Mouse (Mus musculus) C2C12 (cell line): ENCODE data around the gene Csgalnact2. TPM values are rescaled to one million over a fixed set of nuclear protein-coding genes. Genes with fewer than 3 reads are reported as not detected.

Experiments used
- H3K27me3 ChIP-seq: one replicate; pipeline ENCODE4 v1.6.1; 2011; ENCODE audit not compliant: control insufficient read depth, insufficient read depth, insufficient read length
- H3K36me3 ChIP-seq: one replicate; pipeline ENCODE4 v1.6.1; 2011; ENCODE audit not compliant: control insufficient read depth, insufficient read depth
- H3K4me3 ChIP-seq: one replicate; pipeline ENCODE4 v1.5.1; 2011; ENCODE audit warnings: mild to moderate bottlenecking, control low read depth; ENCODE audit not compliant: poor library complexity, insufficient read depth, severe bottlenecking
- H3K79me2 ChIP-seq: one replicate; pipeline ENCODE4 v1.6.1; 2011; ENCODE audit not compliant: control insufficient read depth, insufficient read depth
- H3K79me3 ChIP-seq: one replicate; pipeline ENCODE4 v1.6.1; 2011; ENCODE audit warnings: low read depth, control low read depth
- H3ac ChIP-seq: one replicate; pipeline ENCODE3; 2011; ENCODE audit warnings: low read depth; ENCODE audit not compliant: control insufficient read depth, insufficient read length
- CEBPB ChIP-seq: IDR thresholded peaks from one replicate; pipeline ENCODE4 v1.6.1; 2011; ENCODE audit warnings: low read depth, mild to moderate bottlenecking, control low read depth, moderate library complexity
- CTCF ChIP-seq: IDR thresholded peaks from one replicate; pipeline ENCODE4 v1.5.1; 2011; ENCODE audit not compliant: control insufficient read depth, insufficient read depth, insufficient read length
- FOSL1 ChIP-seq: IDR thresholded peaks from one replicate; pipeline ENCODE4 v1.8.0; 2011; ENCODE audit warnings: mild to moderate bottlenecking, low read length; ENCODE audit not compliant: poor library complexity, insufficient read depth, severe bottlenecking
- MAX ChIP-seq: IDR thresholded peaks from one replicate; pipeline ENCODE4 v1.6.1; 2011; ENCODE audit warnings: mild to moderate bottlenecking, control low read depth
- MYOD1 ChIP-seq: IDR thresholded peaks from one replicate; pipeline ENCODE4 v1.6.1; 2011; ENCODE audit warnings: low read depth; ENCODE audit not compliant: control insufficient read depth, insufficient read length
- MYOG ChIP-seq: IDR thresholded peaks from one replicate; pipeline ENCODE4 v1.6.1; 2011; ENCODE audit not compliant: control insufficient read depth, insufficient read length; ENCODE audit errors: extremely low read depth
- USF1 ChIP-seq: IDR thresholded peaks from one replicate; pipeline ENCODE4 v1.6.1; 2011; ENCODE audit warnings: low read depth, mild to moderate bottlenecking, control low read depth, moderate library complexity
- long read RNA-seq, 2 experiments: library from polyadenylated mRNA; unstranded; transcript quantifications; one replicate each; pipeline ENCODE4 v2.0.0; 2019 to 2020
- polyA plus RNA-seq: library from polyadenylated mRNA; unstranded; fragments of >200 nt; fragmentation: generic; extraction: Trizol; gene quantifications from one replicate; pipeline ENCODE4 v1.2.1, GENCODE M21; 2012; ENCODE audit warnings: missing spikeins

Gene Csgalnact2
- 4.6 TPM for polyA plus RNA-seq
- long read RNA-seq, experiment 1, transcript Csgalnact2-201 (8 exons, 3,661 nt) = major isoform, 7 of 13 reads
- long read RNA-seq, experiment 1, partial matches to known transcripts = 2 of 13 reads
- long read RNA-seq, experiment 1, other reads (novel, unspliced or antisense) = 4 of 13 reads
- long read RNA-seq, experiment 2, transcript Csgalnact2-201 (8 exons, 3,661 nt) = major isoform, 147 of 186 reads
- long read RNA-seq, experiment 2, partial matches to known transcripts = 1 of 186 reads
- long read RNA-seq, experiment 2, other reads (novel, unspliced or antisense) = 38 of 186 reads

DNA sequence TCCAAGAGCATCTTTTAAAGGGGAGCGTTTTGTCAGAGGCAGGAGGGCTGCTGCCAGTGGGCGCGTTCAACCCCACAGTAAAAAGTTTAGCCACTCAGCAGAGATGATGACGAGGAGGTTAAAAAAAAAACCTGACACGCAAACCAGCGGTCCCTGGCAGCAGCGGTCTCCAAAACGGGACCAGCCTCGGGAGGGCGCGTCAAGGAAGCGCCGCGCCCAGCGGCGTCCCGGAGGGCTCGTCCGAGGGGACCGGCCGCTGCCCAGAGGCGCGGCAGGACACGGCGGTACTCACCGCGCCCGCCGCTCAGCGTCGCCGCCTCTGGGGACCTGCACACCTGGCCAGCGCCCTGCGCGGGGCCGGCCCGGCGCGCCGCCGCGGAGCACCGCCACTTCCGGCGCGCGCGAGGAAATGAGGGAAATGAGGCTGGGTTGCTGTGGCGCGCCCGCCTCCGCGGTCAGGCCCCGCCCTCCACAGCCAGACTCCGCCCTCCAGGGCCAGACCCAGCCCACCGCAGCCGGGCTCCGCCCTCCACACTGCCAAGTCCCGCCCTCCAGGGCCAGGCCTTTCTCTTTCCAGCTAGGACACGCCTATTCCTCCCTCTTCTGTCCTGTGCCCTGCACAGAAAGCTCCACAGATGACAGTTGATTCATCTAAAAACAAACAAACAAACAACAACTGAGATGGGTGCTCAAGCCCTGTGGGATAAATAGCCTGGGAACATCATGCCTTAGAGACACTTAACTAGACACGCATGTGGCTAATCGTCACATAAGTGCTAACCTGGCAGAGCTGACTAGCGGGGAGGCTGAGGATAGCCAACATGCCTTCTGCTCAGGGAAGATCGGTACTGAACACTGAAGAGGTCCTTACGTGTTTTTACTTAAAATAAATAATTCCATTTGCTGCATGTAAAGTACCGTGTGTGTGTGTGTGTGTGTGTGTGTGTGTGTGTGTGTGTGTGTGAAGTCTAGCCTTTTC is at the start of gene Csgalnact2:
TSS of gene Csgalnact2 (minus strand) at position 410 of the 979 bp plus-strand sequence.
- H3K27me3 ChIP-seq = no peaks in the 10 kb centered on the region
- peaks cover 21% of the 10 kb centered on the region for H3K79me3 ChIP-seq
- H3K36me3 ChIP-seq = no peaks in the 10 kb centered on the region
- H3ac ChIP-seq = peak within 1 kb of the TSS; percentile 91
- H3K4me3 ChIP-seq = peak within 1 kb of the TSS; percentile 61
- TF ChIP-seq USF1 = no peak
- peak; percentile 31 for TF ChIP-seq MAX
- H3K79me2 ChIP-seq = peaks cover 45% of the 10 kb centered on the region

DNA sequence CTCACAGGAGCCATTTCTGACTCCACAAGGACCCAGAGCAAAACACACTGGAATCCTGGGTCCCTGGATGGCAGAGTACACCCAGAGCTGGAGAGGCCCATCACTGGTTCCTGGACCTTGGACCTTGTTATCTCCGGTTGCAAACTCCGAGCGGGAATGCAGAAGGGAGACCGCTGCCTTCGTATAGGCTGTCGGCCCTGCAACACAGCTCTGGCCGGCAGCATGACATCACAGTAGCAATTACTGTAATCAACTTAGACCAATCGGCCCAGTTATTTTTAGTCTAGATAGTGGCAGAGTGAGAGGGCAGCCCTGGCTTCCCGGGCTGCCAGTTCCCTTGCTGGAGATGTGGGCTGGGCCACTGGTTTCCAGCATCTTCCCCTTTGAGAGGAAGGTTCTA is 49.7 kb upstream of the Csgalnact2 start:
- no peak overlapping the region for H3K4me3 ChIP-seq
- H3ac ChIP-seq = no peak overlapping the region
- no peak for TF ChIP-seq MYOG
- H3K79me2 ChIP-seq = no peaks in the 10 kb centered on the region
- peaks cover 8% of the 10 kb centered on the region for H3K27me3 ChIP-seq
- H3K36me3 ChIP-seq = no peaks in the 10 kb centered on the region
- H3K79me3 ChIP-seq = no peaks in the 10 kb centered on the region

DNA sequence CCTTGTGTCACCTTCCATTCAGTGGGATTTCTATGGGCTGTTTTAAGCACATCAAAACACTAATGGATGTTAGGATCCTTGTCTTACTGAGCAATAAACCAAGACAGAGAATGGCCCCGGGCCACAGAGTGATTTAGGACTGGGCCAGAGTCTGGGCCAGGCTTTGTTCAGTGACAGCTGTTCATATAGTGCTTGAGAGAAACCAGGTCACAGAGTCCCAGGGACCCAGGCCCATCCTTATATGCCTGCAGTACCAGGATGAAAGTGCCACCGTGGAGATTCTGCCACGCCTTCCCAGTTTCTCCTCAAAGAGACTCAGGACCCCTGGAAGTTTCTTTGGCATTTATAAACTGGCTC is 48.3 kb upstream of the Csgalnact2 start:
- Histone ChIP-seq H3K79me3 (no peaks in the 10 kb centered on the region), H3K79me2 (no peaks in the 10 kb centered on the region), H3K4me3 (no peak overlapping the region), H3ac (no peak overlapping the region), H3K27me3 (peaks cover 8% of the 10 kb centered on the region), H3K36me3 (no peaks in the 10 kb centered on the region)
- TF ChIP-seq MYOD1 = no peak
- TF ChIP-seq MYOG = no peak
- no peak for TF ChIP-seq CEBPB
- TF ChIP-seq MAX = no peak
- no peak for TF ChIP-seq FOSL1
- no peak for TF ChIP-seq CTCF
- TF ChIP-seq USF1 = no peak

- Histone ChIP-seq H3K36me3 (no peaks in the 10 kb centered on the region), H3K79me3 (no peaks in the 10 kb centered on the region), H3K79me2 (no peaks in the 10 kb centered on the region), H3K27me3 (peaks cover 8% of the 10 kb centered on the region), H3ac (no peak overlapping the region), H3K4me3 (no peak overlapping the region)
- TF ChIP-seq MAX = no peak
- TF ChIP-seq CTCF = no peak
- TF ChIP-seq CEBPB = no peak
- no peak for TF ChIP-seq MYOG
- no peak for TF ChIP-seq MYOD1
- TF ChIP-seq FOSL1 = no peak
- TF ChIP-seq USF1 = no peak
These were observed 47.8 kb upstream of the Csgalnact2 start for GRCm38 (mm10) chr6:118186620-118187284.

DNA sequence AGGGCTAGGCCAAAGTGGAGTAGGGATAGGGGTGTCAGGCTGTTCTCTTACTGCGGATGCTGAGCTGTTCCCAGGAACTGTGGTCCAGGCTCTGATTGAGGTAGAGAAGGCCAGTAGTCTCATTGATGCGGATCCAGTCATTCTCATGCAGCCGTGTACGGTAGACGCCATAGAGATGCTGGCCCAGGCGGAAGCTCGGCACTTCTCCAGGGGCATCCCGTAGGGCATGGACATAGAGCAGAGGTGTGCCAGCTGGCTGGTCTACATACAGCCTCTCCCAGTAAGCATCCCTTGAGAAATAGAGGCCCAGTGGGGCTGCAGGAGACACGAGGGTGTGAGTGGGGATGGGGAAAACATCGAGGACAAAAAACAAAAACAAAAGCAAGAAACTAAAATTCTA is 45.2 kb upstream of the Csgalnact2 start:
- no peaks in the 10 kb centered on the region for H3K79me3 ChIP-seq
- no peaks in the 10 kb centered on the region for H3K79me2 ChIP-seq
- no peak overlapping the region for H3ac ChIP-seq
- no peak for TF ChIP-seq CTCF
- TF ChIP-seq FOSL1 = no peak
- TF ChIP-seq CEBPB = no peak
- TF ChIP-seq MAX = no peak
- no peak for TF ChIP-seq USF1
- TF ChIP-seq MYOD1 = no peak
- no peak for TF ChIP-seq MYOG
- no peaks in the 10 kb centered on the region for H3K36me3 ChIP-seq
- no peak overlapping the region for H3K4me3 ChIP-seq
- H3K27me3 ChIP-seq = peaks cover 8% of the 10 kb centered on the region
